Mouse (Mus musculus) right cerebral cortex, postnatal 25 days (tissue): ENCODE results near the gene Canx.
"Not testable (repeated sequence)": the region's sequence is repeated elsewhere in the genome, so short reads cannot be mapped to it uniquely, and the experiment has no call there.

ENCODE experiments used
- DNase-seq: peaks from one replicate; pipeline ENCODE4 v3.0.0; 2022

Gene Canx

GRCm38 (mm10) chr11:50325496-50326301 lies at the start of gene Canx:
Gene Canx, minus strand, starts transcription at chr11:50325673.
- DNase-seq = peak; percentile 99

GRCm38 (mm10) chr11:50374286-50375015 lies 49.0 kb upstream of the Canx start:
- DNase-seq = no peak

GRCm38 (mm10) chr11:50373621-50374020 lies 48.1 kb upstream of the Canx start:
- no peak for DNase-seq

GRCm38 (mm10) chr11:50373086-50373485 lies 47.6 kb upstream of the Canx start:
- no peak for DNase-seq

- no peak for DNase-seq
Measured at GRCm38 (mm10) chr11:50371911-50372310, 46.4 kb upstream of the Canx start.

GRCm38 (mm10) chr11:50371399-50371841 lies 45.9 kb upstream of the Canx start:
- peak; percentile 51 for DNase-seq

GRCm38 (mm10) chr11:50370969-50371368 lies 45.5 kb upstream of the Canx start:
- no peak for DNase-seq

- DNase-seq = no peak
Measured at GRCm38 (mm10) chr11:50369360-50369911, 44.0 kb upstream of the Canx start.

DNA sequence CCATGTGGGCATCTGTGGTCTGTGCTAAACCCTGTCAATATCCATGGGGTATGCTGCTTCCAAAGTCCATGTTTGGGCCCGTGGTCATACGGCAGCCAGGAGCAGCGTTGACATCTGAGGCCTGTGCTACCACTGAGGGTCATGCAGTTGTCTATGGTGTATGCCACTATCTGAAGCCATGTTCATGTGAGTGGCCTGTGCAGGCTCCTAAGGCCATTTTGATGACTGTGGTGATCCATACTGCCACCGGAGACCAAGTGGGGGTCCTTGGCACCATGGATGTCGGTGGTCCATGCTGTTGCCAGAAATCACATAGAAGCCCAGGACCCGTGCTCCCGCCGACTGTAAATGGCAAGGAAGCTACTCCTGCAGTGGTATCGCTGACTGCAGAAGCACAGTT lies 42.1 kb upstream of the Canx start:
- DNase-seq = no peak

DNA sequence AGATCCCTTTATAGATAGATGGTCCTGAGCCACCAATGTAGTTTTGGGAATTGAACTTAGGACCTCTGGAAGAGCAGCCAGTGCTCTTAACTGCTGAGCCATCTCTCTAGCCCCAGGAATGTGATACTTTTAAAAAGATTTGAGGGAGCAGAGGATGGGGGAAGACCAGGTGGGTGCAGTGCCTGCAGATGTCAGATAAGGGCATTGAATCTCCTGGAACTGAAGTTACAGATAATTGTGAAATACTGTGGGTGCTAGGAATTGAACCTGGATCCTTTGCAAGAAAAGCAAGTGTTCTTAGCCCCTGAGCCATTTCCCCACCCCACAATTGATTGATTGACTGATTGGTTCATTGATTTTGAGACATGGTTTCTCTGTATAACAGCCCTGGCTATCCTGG lies 39.8 kb upstream of the Canx start:
- no peak for DNase-seq

DNA sequence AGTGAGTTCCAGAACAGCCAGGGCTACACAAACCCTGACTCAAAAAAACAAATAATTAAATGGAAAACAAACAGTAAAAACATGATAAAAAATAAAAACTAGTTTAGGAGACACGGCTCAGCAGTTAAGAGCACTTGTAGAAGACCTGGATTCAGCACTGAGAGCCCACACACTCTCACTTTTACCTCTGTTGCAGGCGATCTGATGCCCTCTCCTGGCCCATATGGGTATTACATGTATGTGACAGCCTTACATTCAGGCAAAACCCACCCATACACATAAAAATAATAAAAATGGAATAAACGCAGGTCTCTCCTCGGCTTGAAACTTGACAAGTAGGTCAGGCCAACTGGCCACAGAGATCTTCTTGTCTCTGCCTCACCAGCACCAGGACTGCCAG lies 39.1 kb upstream of the Canx start:
- peak; percentile 64 for DNase-seq

GRCm38 (mm10) chr11:50361282-50361681 lies 35.8 kb upstream of the Canx start:
- not testable (repeated sequence) for DNase-seq

DNA sequence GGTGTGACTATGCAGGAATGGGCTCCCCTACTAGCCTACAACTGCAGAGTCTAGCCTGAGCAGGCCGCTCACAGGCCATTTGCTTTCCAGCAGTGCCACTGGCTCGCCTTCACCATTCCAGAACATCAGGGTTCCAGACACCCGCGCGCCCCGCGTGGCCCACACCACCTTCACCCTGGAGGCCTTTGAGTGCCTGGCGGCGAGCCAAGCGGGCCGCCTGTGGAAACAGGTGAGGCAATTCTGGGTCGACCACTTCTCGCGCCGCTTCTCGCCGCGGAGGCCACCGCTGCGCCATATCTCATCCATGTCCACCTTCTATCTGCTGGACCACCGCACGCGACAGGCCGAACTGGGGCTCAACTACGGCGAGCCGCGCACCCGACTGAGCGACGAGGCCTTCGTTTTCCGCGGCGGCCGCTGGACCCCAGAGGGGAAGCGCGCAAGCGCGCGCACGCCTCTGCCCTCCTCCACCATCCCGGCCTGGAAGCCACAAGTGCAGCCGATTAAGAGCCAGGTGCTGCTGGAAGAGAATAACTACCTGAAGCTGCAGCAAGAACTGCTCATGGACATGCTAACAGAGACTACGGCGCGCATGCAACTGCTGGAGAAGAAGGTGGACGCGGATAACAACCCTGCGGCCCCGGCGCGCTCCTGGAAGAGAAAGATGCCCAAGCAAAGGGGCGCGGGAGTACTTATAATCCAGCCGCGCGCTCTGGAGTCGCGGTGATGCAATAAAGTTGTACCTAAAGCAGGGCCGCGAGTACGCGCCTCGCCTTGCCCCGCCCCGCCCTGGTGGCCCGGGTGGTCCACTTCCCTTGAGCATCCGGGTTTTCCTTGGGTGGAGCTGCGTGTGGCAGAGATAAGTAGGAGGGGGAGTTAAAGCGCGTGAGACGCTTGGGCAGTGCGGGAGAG lies 33.7 kb upstream of the Canx start:
- DNase-seq = peak; percentile 70

GRCm38 (mm10) chr11:50355395-50355794 lies 29.9 kb upstream of the Canx start:
- no peak for DNase-seq

- DNase-seq = no peak
Measured at GRCm38 (mm10) chr11:50354851-50355250, 29.4 kb upstream of the Canx start.

DNA sequence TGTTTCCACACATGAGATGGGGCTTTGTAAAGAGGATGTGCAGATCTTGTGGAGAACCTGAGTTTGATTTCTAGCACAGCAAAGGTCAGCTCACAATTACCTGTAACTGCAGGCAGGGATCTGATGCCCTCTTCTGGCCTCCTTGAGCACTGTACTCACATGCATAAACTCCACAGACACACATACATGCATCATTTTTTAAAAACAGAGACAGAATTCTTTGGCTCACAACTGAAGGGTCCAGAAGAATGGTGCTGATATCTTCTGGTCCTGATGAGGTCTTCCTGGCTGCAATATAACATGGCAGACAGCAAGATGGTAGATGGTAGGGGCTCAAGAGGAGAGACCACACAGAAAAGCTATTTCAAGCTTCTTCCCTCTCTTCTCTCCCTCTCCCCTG lies 28.7 kb upstream of the Canx start, which contains the start of gene Cby3:
Cby3 (plus strand) TSS at position 301 of the 400 bp plus-strand sequence.
- DNase-seq = no peak

- DNase-seq = no peak
Measured at GRCm38 (mm10) chr11:50352177-50352576, 26.7 kb upstream of the Canx start.

DNA sequence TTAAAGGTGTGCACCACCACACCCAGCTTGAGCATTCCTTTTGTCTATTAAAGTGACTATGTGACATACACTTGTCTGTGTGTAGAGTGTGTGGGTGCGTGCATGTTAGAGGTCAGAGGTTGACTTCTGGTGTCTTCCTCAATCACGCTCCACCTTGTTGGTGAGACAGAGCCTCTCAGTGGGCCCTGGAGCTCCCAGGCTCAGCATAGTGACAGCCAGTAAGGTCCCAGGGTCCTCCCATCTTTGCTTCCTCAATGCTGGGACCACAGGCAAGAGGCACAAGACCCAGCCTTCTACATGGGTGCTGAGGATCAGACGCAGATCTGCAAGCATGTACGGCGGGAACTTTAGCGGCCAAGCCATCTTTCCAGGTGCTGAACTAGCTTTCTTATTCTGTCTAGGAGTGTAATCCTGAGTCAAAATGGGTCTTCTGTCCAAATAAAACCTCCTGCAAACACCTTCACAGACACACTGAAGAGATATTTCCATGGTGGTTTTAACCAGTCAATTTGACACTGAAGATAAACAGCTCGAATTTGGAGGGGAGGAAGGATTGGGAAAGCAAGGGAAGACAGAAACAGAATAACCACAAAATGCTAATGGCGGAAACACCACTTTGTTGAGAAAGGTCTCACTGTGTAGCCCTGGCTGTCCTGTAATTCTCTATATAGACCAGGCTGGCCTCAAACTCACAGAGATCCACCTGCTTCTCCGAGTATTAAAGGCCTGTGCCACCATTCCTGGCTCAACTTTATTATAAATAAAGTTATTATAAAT lies 21.0 kb upstream of the Canx start:
- DNase-seq = no peak

DNA sequence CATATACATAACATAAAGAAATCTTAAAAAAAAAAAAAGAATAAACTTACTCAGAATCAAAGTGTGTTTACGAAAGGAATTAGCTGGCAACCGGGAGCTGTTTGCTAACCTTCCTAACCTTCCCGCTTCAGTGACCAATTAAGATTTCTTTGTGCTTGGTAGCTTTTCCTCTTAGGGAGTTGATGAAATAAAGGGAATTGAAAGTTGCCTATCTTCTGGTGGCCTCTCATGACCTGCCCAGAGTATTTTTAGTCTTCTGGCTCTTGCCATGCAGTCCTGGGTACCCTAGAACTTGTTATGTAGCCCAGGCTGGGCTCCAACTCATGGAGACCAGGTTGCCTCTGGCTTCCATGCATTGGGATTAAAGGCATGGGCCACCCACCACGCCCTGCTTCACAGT lies 20.0 kb upstream of the Canx start:
- no peak for DNase-seq

- DNase-seq = no peak
Measured at GRCm38 (mm10) chr11:50336891-50337290, 11.4 kb upstream of the Canx start.

- no peak for DNase-seq
Measured at GRCm38 (mm10) chr11:50336126-50336525, 10.7 kb upstream of the Canx start.

GRCm38 (mm10) chr11:50333181-50333580 lies 7.7 kb upstream of the Canx start:
- DNase-seq = no peak
